Mouse (Mus musculus): ENCODE data around the gene Rpl12. TPM values are rescaled to one million over a fixed set of nuclear protein-coding genes. Genes with fewer than 3 reads are reported as not detected.
A peak's percentile ranks its signal among the peaks of the same experiment; 100 is the strongest.

Gene Rpl12
- total RNA-seq (2021) = 100 to 1,000 TPM; 155 to 179 TPM
- long read RNA-seq, transcript Rpl12-203 (7 exons, 1,242 nt) = major isoform, 84 of 99 reads
- long read RNA-seq, partial matches to known transcripts = 4 of 99 reads
- long read RNA-seq, other reads (novel, unspliced or antisense) = 7 of 99 reads

GRCm38 (mm10) chr2:32961192-32961995 is at the start of gene Rpl12, which contains the start of gene Lrsam1:
TSS of gene Rpl12 (plus strand) at chr2:32961559.
TSS of gene Lrsam1 (minus strand) at chr2:32961614.
- peak; percentile 93 to 95 for DNase-seq (ENCODE audit: low spot score in 2 of 2)

- no peak for DNase-seq (ENCODE audit: low spot score in 2 of 2)
Observed at GRCm38 (mm10) chr2:32911639-32912182, 49.6 kb upstream of the Rpl12 start.

GRCm38 (mm10) chr2:32912210-32912804 is 49.1 kb upstream of the Rpl12 start:
- DNase-seq (ENCODE audit: low spot score in 2 of 2) = peak; percentile 89 to 91

GRCm38 (mm10) chr2:32914362-32914761 is 47.0 kb upstream of the Rpl12 start:
- DNase-seq (ENCODE audit: low spot score in 2 of 2) = no peak

GRCm38 (mm10) chr2:32914896-32915295 is 46.5 kb upstream of the Rpl12 start:
- peak in 1 of 2 experiments; percentile 33 for DNase-seq (ENCODE audit: low spot score in 2 of 2)

- no peak for DNase-seq (ENCODE audit: low spot score in 2 of 2)
Observed at GRCm38 (mm10) chr2:32917526-32917925, 43.8 kb upstream of the Rpl12 start.

- no peak for DNase-seq (ENCODE audit: low spot score in 2 of 2)
Observed at GRCm38 (mm10) chr2:32918391-32918790, 43.0 kb upstream of the Rpl12 start.

- no peak for DNase-seq (ENCODE audit: low spot score in 2 of 2)
Observed at GRCm38 (mm10) chr2:32921235-32921634, 40.1 kb upstream of the Rpl12 start.

- DNase-seq (ENCODE audit: low spot score in 2 of 2) = no peak
Observed at GRCm38 (mm10) chr2:32921801-32922380, 39.5 kb upstream of the Rpl12 start.

- DNase-seq (ENCODE audit: low spot score in 2 of 2) = no peak
Observed at GRCm38 (mm10) chr2:32922564-32922963, 38.8 kb upstream of the Rpl12 start.

GRCm38 (mm10) chr2:32923551-32924250 is 37.7 kb upstream of the Rpl12 start:
- no peak for DNase-seq (ENCODE audit: low spot score in 2 of 2)

GRCm38 (mm10) chr2:32924306-32924844 is 37.0 kb upstream of the Rpl12 start:
- no peak for DNase-seq (ENCODE audit: low spot score in 2 of 2)

- no peak for DNase-seq (ENCODE audit: low spot score in 2 of 2)
Observed at GRCm38 (mm10) chr2:32926330-32927075, 34.9 kb upstream of the Rpl12 start.

GRCm38 (mm10) chr2:32927624-32928234 is 33.6 kb upstream of the Rpl12 start:
- no peak for DNase-seq (ENCODE audit: low spot score in 2 of 2)

- peak; percentile 77 to 83 for DNase-seq (ENCODE audit: low spot score in 2 of 2)
Observed at GRCm38 (mm10) chr2:32928235-32928946, 33.0 kb upstream of the Rpl12 start.

- no peak for DNase-seq (ENCODE audit: low spot score in 2 of 2)
Observed at GRCm38 (mm10) chr2:32928947-32929829, 32.2 kb upstream of the Rpl12 start.

GRCm38 (mm10) chr2:32931730-32932129 is 29.6 kb upstream of the Rpl12 start:
- DNase-seq (ENCODE audit: low spot score in 2 of 2) = no peak

- DNase-seq (ENCODE audit: low spot score in 2 of 2) = no peak
Observed at GRCm38 (mm10) chr2:32938741-32939140, 22.6 kb upstream of the Rpl12 start.

All from layer of hippocampus, postnatal 10 days (tissue).